Mouse (Mus musculus) kidney, adult 2 months (tissue): ENCODE results near the gene Mgp. TPM values are rescaled to one million over a fixed set of nuclear protein-coding genes. Genes with fewer than 3 reads are reported as not detected.

Experiments
- DNase-seq: peaks from one replicate; pipeline ENCODE4 v3.0.0; 2021
- H3K27ac ChIP-seq: fragments of 200-500 bp; 2 replicates; pipeline ENCODE4 v1.5.1; 2012; ENCODE audit warnings: low read depth, low read length, control low read depth, inconsistent platforms; ENCODE audit not compliant: insufficient read depth
- H3K27me3 ChIP-seq: fragments of 200-500 bp; replicated peaks from 2 replicates; pipeline ENCODE4 v1.6.1; 2012; ENCODE audit warnings: mild to moderate bottlenecking, moderate library complexity, low read length, inconsistent platforms; ENCODE audit not compliant: control insufficient read depth, insufficient read depth
- H3K36me3 ChIP-seq: fragments of 200-500 bp; 2 replicates; pipeline ENCODE4 v1.6.1; 2012; ENCODE audit warnings: mild to moderate bottlenecking, moderate library complexity, low read length, inconsistent platforms; ENCODE audit not compliant: control insufficient read depth, insufficient read depth
- H3K4me1 ChIP-seq: fragments of 200-500 bp; 2 replicates; pipeline ENCODE4 v1.6.1; 2011; ENCODE audit warnings: low read length; ENCODE audit not compliant: control insufficient read depth, insufficient read depth
- H3K4me3 ChIP-seq: fragments of 200-500 bp; 2 replicates; pipeline ENCODE4 v1.5.1; 2011; ENCODE audit warnings: mild to moderate bottlenecking, low read depth, low read length, control low read depth; ENCODE audit not compliant: insufficient read depth
- CTCF ChIP-seq: fragments of 200-500 bp; conservative IDR thresholded peaks from 2 replicates; pipeline ENCODE4 v1.5.1; 2011; ENCODE audit warnings: low read depth, mild to moderate bottlenecking, control low read depth, low read length, moderate library complexity, mixed read lengths; ENCODE audit not compliant: insufficient read depth, insufficient read length
- POLR2A ChIP-seq: fragments of 200-500 bp; IDR thresholded peaks from one replicate; pipeline ENCODE4 v1.6.1; 2011; ENCODE audit warnings: low read depth, low read length, control low read depth
- WGBS: fragments of 180-500 bp; shearing (Covaris S2); methylation state at CpG from one replicate; pipeline ENCODE4 v1.1.7; 2018; 5-methylcytosine and 5-hydroxymethylcytosine counted together
- polyA plus RNA-seq: library from polyadenylated mRNA; depleted of rRNA; stranded (reverse); fragments of >200 nt; gene quantifications from 2 replicates; pipeline ENCODE4 v1.2.3, GENCODE M21; 2012

Mgp gene
- polyA plus RNA-seq, 1 experiment = 725 TPM

GRCm38 (mm10) chr6:136852762-136853161 is 22.9 kb downstream of the Mgp start:
- H3K36me3 ChIP-seq = no peaks in the 10 kb centered on the region
- no peak overlapping the region for H3K4me3 ChIP-seq
- TF ChIP-seq POLR2A (no peak), CTCF (no peak)
- WGBS = 42% methylated on average over 3 of the region's 3 CpGs
- H3K27ac ChIP-seq = peak overlapping the region; percentile 86
- H3K27me3 ChIP-seq = no peaks in the 10 kb centered on the region
- H3K4me1 ChIP-seq = peaks cover 6% of the 10 kb centered on the region
- DNase-seq = peak; percentile 37

- WGBS = 31% methylated on average over 4 of the region's 4 CpGs
- TF ChIP-seq POLR2A = no peak
- TF ChIP-seq CTCF = no peak
- peak; percentile 61 for DNase-seq
- Histone ChIP-seq H3K27me3 (no peaks in the 10 kb centered on the region), H3K4me3 (no peak overlapping the region), H3K27ac (peak overlapping the region; percentile 86), H3K4me1 (peaks cover 6% of the 10 kb centered on the region), H3K36me3 (no peaks in the 10 kb centered on the region)
Observed at GRCm38 (mm10) chr6:136852348-136852747, 23.3 kb downstream of the Mgp start.

- TF ChIP-seq POLR2A = no peak
- no peak for TF ChIP-seq CTCF
- Histone ChIP-seq H3K27ac (no peak overlapping the region), H3K4me3 (no peak overlapping the region), H3K4me1 (peaks cover 6% of the 10 kb centered on the region), H3K27me3 (no peaks in the 10 kb centered on the region), H3K36me3 (no peaks in the 10 kb centered on the region)
- WGBS = 73% methylated on average over 6 of the region's 6 CpGs
- DNase-seq = no peak
Observed at GRCm38 (mm10) chr6:136850267-136850666, 25.4 kb downstream of the Mgp start.

GRCm38 (mm10) chr6:136848971-136849370 is 26.7 kb downstream of the Mgp start:
- no peak overlapping the region for H3K27ac ChIP-seq
- WGBS = 94% methylated on average over 5 of the region's 5 CpGs
- no peak for DNase-seq
- H3K36me3 ChIP-seq = no peaks in the 10 kb centered on the region
- TF ChIP-seq CTCF (no peak), POLR2A (no peak)
- no peaks in the 10 kb centered on the region for H3K27me3 ChIP-seq
- no peak overlapping the region for H3K4me3 ChIP-seq
- H3K4me1 ChIP-seq = peaks cover 6% of the 10 kb centered on the region

- no peaks in the 10 kb centered on the region for H3K36me3 ChIP-seq
- H3K27me3 ChIP-seq = no peaks in the 10 kb centered on the region
- no peak overlapping the region for H3K4me3 ChIP-seq
- no peak for DNase-seq
- H3K4me1 ChIP-seq = peaks cover 6% of the 10 kb centered on the region
- no peak overlapping the region for H3K27ac ChIP-seq
- WGBS = 99% methylated on average over 8 of the region's 8 CpGs
- TF ChIP-seq POLR2A = no peak
- TF ChIP-seq CTCF = no peak
Observed at GRCm38 (mm10) chr6:136848399-136848798, 27.2 kb downstream of the Mgp start.

GRCm38 (mm10) chr6:136847790-136848189 is 27.8 kb downstream of the Mgp start:
- H3K4me1 ChIP-seq = peaks cover 4% of the 10 kb centered on the region
- TF ChIP-seq POLR2A (no peak), CTCF (peak; percentile 68)

GRCm38 (mm10) chr6:136847267-136847666 is 28.4 kb downstream of the Mgp start:
- Histone ChIP-seq H3K36me3 (no peaks in the 10 kb centered on the region), H3K27me3 (no peaks in the 10 kb centered on the region), H3K27ac (no peak overlapping the region), H3K4me3 (no peak overlapping the region), H3K4me1 (no peaks in the 10 kb centered on the region; the same call in 1 of the 2 replicates)
- no peak for TF ChIP-seq POLR2A
- no peak for TF ChIP-seq CTCF
- DNase-seq = no peak
- WGBS = 96% methylated on average over 3 of the region's 3 CpGs

More at GRCm38 (mm10) chr6:136847790-136848189, 27.8 kb downstream of the Mgp start:
- no peaks in the 10 kb centered on the region for H3K36me3 ChIP-seq
- 23% methylated on average over 2 of the region's 2 CpGs for WGBS
- peak; percentile 63 for DNase-seq
- no peak overlapping the region for H3K4me3 ChIP-seq
- no peak overlapping the region for H3K27ac ChIP-seq
- no peaks in the 10 kb centered on the region for H3K27me3 ChIP-seq
